Mouse (Mus musculus) naive thymus-derived CD4-positive, alpha-beta T cell, adult 5 months (primary cell): ENCODE results near the gene Nacc1. TPM values are rescaled to one million over a fixed set of nuclear protein-coding genes. Genes with fewer than 3 reads are reported as not detected.

Source experiments
- polyA plus RNA-seq: library from polyadenylated mRNA; unstranded; fragments of 100-300 nt; shearing (Covaris generic); gene quantifications from one replicate; pipeline ENCODE4 v1.2.1, GENCODE M21; 2017

Nacc1 gene
- 14.7 TPM for polyA plus RNA-seq

DNA sequence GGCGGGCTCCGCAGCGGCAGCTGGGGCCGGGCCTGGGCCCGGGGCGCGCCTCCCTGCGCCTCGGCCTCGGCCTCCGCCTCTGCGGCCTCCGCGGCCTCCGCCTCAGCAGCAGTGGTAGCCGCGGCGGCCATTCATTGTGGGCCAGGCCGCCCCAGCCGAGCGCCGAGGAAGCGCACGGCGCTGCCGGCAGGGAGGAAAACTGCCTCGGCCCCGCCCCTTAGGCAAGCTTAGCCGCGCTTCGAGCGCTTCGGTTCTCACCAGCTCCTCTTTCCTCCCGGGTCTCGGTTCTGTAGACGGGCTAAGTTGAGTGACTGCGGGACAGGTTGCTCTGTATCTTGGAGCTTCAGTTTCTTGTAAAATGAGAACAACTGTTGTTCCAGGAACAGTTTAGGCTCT, at the start of gene Nacc1:
Gene Nacc1, minus strand, starts transcription at position 158 of the 396 bp plus-strand sequence.

DNA sequence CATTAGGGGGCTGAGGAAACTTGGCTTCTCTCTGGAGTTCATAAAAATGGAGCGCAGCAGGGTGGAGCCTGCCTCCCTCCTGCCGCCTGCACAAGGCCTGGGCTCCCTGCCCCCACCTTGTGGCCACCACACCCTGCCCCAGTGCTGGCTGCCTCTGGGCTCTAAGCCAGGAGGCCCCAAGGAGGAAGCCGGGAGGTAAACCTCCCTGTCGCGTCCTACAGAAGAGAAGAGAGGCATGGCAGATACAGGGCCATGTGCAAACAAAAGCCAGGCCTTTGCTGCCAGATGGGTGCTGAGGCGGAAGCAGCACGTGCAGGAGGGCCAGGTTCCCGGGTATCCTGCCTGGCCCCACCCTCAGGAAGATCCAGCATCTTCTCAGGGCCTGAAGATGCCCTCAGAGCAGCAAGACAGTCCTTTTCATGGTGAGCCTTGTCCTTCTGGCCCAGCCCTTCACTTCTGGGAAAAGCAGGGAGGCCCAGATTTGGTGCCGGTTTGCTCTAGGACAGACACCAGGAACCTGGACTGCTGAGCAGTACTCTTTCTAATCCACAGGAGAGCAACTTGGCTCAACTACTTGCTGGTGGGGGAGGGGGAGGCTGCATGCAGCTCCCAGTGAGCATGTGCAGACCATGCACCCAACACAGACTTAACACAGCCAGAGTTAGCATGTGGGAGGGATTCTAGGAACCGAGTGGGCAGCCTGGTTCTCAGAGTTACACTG, 35.3 kb upstream of the Nacc1 start, which contains the start of gene G430095P16Rik:
Gene G430095P16Rik, plus strand, starts transcription at position 158 of the 721 bp plus-strand sequence.

DNA sequence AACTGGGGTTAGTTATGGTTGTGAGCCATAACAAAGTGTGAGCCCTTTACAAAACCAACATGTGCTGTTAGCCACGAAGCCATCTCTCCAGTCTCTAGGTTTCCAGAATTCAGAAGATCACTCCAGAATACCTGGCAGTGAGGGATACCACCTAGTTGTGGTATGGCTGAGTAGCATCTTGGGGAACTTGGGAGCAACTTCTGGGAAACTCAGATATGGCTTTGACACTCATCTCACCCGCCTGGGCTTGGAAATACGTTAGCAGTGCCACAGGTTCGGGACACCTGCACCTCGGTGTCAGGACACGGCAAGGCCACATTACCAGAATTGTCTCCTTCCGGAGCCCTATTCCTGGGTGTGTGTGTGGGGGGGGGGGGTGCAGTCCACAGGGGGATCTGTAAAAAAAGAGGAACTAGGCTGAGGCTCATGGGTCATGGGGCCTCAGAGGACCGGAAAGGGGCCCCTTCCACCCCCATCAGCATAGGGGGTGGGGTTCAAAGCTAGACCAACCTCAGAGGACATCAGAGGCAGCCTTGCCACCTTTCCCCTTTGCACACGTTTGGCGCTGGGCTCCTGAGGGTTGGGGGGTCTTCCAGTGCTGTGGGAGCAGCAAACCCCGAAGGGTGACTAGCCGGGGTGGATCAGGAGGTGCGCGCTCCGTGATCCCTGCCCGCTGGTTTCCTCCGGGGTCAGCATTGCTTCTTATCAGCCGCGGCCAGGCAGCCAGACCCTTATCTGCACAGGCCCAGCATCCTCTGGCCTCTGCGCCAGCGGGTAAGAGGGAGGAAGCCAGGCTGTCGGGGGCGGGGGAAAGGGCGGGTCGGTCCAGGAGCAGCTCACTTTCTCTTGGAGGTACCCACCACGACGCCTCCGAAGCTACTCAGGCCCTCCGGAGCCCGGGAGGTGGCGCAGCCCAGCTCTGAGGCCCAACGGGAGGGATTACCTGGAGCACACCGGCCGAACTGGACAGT, 13.6 kb upstream of the Nacc1 start, which contains the start of gene Lyl1:
Gene Lyl1, plus strand, starts transcription at position 517 of the 971 bp plus-strand sequence.

DNA sequence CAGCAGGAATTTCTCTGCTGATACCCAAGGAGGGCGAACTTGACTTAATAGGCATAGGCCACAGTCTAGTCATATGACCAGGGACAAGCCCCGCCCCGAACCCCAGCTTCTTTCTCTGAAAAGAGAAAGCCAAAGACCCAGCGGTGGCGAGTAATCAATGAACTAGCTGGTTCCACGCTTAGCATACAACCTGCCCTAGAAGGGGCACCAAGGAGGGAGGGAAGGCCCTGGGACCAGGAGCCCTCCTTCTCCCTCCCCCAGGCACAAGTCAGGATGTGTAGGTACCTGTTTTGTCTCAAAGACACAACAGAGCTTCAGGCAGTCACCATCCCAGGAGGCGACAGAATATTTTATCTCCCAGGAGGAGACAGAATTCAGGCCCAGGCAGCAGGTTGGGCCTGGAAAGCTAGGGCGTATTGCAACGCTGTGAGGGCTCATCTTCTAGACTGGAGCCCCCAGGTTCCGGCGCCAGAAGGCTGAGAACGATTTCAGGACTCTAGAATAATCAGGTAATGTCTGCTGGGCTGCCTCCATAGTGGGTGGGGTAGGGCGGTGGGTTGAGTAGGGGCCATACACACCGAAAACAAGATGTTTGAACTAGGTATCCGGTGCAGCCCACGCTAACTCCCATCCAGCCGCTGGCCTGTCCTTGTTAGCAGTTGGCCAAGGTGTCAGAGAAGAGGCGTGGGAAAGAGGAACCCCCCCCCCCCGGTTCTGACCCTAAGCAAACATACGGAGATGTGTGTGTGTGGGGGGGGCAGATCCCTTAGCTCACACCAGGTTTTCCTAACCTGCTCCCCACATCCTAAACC, 1.3 kb downstream of the Nacc1 start, which contains the start of gene Trmt1:
Gene Trmt1, plus strand, starts transcription at position 117 of the 812 bp plus-strand sequence.

DNA sequence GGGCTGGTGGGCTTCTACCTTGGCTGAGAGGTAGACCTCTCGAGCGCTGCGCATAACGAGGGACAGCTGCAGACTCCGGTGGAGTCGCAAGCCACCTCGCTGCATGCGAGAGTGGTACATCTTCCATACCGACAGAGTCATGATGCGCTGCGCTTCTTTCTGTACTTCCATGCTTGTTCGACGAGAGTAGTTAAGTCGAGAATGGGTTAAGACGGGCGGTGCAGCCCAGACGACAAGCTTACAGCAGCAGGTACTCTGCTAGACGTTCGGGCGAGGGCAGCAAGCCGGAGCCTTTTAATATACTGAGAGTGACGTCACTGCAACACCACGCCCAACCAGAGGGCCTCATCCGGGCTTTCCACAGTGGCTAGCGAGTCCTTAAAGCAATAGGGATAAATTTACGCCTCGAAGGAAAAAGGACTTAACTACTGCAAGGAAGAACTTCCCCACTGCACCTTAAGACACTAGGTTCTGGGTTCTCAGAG, 25.0 kb downstream of the Nacc1 start, which contains the start of gene Ier2:
Gene Ier2, minus strand, starts transcription at position 272 of the 485 bp plus-strand sequence.

Other genes starting within 250 kb of the Nacc1 start
- gene Ier2, start 25.0 kb downstream of the Nacc1 start, polyA plus RNA-seq = 473 TPM
- gene Trmt1, start 1.6 kb downstream of the Nacc1 start, polyA plus RNA-seq = 79.3 TPM
- not detected for gene Lyl1, start 13.6 kb upstream of the Nacc1 start, polyA plus RNA-seq
- gene G430095P16Rik, start 35.1 kb upstream of the Nacc1 start, polyA plus RNA-seq = 15.7 TPM
- gene Nfix, start 112.5 kb upstream of the Nacc1 start, polyA plus RNA-seq = 12.9 TPM
- 1.7 TPM for gene Dand5, start 135.0 kb upstream of the Nacc1 start, polyA plus RNA-seq
- gene Gadd45gip1, start 143.7 kb upstream of the Nacc1 start, polyA plus RNA-seq = 25.6 TPM
- 153 TPM for gene Rad23a, start 152.8 kb upstream of the Nacc1 start, polyA plus RNA-seq
- 394 TPM for gene Calr, start 159.1 kb upstream of the Nacc1 start, polyA plus RNA-seq
- 96.7 TPM for gene Farsa, start 169.1 kb upstream of the Nacc1 start, polyA plus RNA-seq
- gene Syce2, start 184.2 kb upstream of the Nacc1 start, polyA plus RNA-seq = 3.5 TPM
- gene Gcdh, start 206.1 kb upstream of the Nacc1 start, polyA plus RNA-seq = 25.9 TPM
- 0.30 TPM for gene Klf1, start 214.1 kb upstream of the Nacc1 start, polyA plus RNA-seq
- gene Dnase2a, start 220.7 kb upstream of the Nacc1 start, polyA plus RNA-seq = 4.9 TPM
- gene Mast1, start 249.5 kb upstream of the Nacc1 start, polyA plus RNA-seq = 0.39 TPM